Mouse (Mus musculus): ENCODE results near the gene Dynlt1a.
"Not testable (repeated sequence)": the region's sequence is repeated elsewhere in the genome, so short reads cannot be mapped to it uniquely, and the experiment has no call there.

Dynlt1a gene

DNA sequence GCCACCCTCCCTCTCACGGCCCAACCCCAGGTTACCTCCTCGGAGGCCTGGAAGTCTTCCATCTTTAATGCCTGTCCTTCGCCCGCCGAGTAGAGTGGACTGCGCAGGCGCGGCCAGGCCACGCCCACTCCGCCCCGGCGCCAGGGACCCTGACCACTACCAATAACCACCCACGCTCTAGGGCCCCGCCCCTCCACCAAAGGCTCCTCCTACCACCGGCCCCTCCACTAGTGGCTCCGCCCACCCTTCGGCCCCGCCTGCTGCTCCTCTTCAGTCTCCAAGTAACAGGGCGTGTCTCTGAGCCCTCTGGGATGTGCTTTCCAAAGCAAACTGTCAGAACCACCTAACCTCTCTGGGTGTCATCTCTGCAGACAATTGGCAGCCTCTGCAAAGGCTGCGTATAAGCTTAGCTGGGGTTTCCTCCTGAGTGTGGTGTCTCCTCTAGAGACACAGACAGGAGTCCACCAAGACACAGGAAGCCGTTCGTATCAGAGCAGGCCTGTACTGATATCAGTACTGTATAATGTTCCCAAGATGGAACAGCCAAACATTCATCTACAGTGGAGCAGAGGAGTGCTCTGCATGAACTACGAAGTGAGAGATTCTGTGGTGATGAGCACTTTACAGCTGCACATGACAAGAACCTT, at the start of gene Dynlt1a:
TSS of gene Dynlt1a (minus strand) at position 162 of the 647 bp plus-strand sequence.
- DNase-seq (ENCODE audit: low read depth), result peak; percentile 89

DNA sequence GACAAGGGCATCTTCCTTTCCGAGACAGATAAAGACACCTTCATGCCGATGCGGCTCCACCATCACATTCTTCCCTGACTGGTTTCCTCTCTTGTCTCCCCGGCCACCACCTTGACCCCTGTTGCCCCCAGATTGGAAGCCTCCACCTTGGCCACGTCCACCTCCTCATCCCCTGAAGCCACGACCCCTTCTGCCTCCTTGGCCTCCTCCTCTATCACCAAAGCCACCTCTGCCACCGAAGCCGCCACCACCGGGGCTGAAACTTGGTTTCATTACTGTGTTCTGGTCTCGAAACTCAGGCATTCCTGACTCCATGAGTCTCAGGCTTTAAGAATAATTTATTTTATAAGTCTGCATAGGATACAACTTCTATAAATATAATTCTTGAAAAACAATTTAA, 38.0 kb upstream of the Dynlt1a start:
- not testable (repeated sequence) for DNase-seq (ENCODE audit: low read depth)

DNA sequence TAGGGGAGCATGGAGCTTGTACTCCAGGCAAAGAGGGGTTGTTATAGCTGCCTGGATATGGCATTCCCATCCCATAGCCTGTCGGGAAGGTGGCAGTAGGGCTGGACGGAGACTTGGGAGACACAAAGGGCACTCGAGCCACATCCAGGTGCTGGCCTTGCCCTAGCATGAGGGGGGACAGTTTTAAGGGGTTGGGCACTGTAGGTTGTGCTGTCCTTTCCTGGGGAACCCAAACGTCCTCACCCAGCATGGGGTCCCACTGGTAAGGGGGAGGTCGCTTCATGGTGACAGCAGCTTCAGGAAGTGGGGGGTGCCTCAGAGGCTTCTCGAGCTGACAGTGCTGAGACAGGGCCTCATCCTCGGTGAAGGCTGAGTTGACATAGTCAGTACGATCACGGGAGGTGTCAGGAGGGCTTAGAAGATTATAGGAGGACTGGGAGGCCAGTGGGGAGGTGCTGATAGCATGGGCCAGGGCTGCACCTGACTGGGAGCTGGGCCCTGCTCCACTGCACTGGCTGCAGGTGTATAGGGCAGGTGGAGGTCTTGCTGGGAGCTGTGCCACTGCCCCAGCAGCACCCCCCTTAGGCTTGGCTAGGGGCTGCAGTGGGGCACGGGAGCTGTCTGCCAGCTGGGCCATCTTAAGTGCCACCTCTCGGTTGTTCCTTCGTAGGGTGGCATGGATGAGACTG, 25.4 kb upstream of the Dynlt1a start:
- not testable (repeated sequence) for DNase-seq (ENCODE audit: low read depth)

DNA sequence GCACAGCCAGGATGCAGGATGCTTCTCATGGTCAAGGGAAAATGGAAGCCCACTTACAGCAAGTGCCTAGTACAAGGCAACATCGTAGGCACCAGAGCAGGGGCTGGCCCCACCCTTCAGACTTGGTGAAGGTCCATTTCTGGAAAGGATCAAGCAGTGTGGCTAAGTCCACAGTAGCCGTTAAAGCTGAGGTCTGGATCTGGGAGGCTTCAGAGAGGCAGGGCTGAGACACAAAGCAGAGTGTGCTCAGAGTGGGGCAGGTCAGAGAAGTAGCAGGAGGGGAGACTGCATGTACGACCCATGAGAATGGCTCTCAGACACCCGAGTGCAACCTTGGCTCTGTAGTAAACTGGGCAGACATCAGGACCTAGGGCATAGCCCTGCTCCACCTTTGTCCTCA, 11.7 kb upstream of the Dynlt1a start:
- not testable (repeated sequence) for DNase-seq (ENCODE audit: low read depth)

DNA sequence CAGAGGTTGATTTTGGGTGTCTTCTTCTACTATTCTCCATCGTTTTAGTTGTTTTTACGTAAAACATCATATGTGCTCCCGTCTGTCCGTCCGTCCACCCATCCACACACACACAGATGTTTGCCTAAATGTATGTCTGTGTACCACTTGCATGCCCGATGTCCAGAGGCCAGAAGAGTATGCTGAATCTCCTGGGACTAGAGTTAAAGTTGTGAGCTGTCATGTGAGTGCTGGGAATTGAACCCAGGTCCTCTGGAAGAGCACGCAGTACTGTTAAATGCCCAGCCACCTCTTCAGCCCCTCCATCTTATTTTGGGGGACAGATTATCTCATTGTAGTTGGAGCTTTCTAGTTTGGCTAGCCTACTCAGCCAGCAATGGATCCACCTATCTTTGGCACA, 10.3 kb upstream of the Dynlt1a start:
- DNase-seq (ENCODE audit: low read depth), result not testable (repeated sequence)

DNA sequence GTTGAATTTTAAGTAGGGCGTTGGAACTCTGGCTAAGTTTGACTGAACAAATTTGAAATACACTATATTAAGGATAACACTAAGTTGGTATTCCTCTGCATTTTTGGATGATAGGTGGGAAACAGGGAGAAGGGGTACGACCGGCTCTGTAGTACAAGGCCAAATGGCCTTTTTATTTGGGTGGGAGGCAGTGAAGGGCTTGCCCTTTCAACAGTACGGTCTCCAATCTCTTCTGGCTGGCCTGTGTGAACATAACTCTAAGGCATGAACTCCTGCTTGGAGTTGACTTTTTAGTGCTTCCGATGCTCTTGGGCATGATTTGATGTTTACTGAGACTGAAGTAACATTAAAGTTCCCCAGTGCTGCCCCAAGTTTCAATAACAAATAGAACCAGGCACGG, 8.2 kb upstream of the Dynlt1a start:
- DNase-seq (ENCODE audit: low read depth), result not testable (repeated sequence)

DNA sequence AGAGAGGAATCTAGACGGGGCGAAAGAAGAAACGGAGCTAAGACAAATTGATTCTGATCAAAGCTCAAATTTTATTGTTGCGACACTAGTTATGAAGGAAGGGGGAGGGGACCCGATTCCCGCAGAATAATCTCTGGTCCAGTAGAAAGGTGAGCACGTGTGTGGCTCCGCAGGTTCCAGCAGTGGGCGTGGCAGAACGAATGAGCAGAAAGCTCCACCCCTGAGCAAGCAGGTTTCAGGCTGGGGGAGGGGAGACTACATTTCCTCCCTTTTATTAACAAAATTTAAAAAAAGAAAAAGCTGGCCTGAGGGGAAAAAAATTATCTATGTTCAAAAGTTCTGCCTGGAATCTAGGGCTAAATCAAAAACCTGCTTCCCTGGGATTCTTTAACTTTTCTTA, 7.7 kb upstream of the Dynlt1a start:
- not testable (repeated sequence) for DNase-seq (ENCODE audit: low read depth)

DNA sequence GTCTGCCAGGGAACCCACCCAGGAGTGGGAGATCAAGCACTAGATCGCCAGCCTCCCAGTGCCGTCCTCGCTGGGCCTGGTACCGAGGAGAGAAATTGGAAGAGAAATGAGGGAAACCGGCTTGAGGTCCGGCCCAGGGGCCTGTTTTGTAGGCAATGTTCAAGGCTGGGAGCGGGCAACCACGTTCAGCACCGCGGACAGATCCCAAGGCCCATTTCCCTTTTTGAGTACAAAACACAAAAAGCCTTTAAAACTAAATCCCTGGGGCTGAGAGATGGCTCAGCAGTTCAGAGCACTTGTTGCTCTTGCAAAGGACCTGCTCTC, 4.4 kb upstream of the Dynlt1a start:
- not testable (repeated sequence) for DNase-seq (ENCODE audit: low read depth)

DNA sequence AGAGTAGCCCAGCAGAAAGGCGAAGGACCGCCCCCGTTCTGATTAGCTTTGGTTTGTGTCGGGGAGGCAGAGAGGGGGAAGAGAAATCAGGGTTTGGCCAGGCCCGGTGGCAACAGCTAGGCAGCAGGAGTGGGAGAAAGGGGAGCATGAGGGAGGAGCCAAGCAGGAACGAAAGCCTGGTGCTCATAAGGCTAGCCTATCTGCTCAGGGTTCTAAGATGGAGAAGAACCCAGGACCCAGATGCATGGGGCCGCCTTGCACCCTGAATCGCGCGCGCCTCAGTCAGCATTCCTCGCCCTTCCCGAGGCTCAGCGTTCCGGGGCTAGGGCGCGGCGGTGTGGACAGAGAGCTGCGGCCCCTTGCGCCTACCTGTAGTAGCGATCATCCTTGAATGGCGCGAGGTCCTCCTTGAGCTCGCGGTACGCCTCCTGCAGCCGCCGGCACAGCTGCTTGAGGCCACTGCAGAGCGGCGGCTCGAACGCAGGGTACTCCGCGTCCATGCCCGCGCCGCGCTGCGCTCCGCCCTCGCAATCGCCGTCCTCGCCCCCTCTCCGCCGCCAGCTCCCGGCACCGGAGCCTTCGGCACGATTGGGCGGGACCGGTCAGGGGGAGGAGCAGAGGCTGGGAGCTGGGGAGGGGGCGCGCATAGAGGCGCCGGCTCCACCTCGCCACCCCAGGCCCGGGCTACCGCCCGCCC, 3.9 kb upstream of the Dynlt1a start:
- not testable (repeated sequence) for DNase-seq (ENCODE audit: low read depth)

DNA sequence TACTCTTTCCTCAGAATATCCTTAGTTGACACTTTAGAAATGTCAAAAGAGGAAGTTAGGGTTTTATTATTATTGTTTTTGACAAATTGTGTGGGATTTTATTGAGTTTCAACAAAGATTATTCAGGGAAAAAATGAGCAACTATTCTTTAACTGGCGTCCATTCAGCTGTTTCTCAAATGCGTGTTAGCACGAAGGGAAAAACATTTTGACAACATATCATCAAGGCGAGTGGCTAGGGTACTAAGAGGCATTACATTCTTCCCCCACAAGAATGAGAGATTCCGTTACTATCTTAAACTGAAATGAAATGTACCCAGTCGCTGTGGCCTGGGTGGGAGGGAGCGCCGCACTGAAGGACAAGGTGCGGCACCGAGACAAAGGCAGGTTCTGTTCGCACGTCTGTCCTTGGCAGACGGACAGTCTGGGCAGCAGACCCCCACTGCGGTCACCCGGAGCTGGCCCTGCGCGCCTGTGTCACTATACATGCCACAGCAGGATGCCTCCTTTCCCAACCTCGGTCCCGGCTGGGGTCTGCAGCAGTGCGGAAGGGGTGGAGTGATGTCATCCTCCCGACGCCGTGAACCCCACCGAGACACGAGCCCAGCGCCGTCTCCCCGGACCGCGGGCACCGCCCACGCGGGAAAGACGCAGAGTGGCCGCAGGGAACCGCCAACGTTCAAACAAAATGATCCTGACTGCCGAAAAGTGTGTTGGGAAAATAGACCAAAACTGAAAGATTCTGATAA, 747 bp downstream of the Dynlt1a start:
- DNase-seq (ENCODE audit: low read depth), result peak; percentile 13

DNA sequence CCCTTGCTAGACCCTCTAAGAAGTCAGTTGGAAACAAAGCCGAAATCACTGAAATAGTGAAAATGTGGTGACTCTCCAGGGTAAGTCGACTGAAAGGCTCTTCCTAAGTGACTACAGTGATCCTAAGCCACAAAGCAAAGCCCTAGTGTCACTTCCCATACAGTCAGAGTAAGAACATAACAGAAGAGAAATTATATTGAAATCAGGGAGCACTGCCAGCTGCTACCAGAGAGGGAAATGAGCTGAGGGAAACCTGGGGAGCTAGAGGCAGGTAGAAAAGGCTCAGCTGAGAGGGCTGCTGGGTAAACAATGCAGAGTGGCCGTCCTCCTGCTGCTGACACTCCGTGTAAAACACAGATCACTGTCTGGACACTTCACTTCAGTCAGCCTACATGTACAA, 1.6 kb downstream of the Dynlt1a start:
- not testable (repeated sequence) for DNase-seq (ENCODE audit: low read depth)

DNA sequence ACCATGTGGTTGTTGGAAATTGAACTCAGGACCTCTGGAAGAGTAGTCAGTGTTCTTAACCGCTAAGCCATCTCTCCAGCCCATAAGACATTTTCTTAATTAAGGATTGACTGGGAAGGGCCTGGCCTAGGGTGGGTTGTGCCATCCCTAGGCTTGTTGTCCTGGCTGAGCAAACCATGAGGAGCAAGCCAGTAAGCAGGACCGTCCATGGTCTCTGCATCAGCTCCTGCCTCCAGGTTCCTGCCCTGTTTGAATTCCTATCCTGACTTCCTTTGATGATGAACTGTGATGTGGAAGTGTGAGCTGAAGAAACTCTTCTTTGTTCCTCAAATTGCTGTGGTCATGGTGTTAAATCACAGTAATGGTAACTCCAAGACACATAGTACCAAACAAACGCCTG, 2.8 kb downstream of the Dynlt1a start:
- not testable (repeated sequence) for DNase-seq (ENCODE audit: low read depth)

DNA sequence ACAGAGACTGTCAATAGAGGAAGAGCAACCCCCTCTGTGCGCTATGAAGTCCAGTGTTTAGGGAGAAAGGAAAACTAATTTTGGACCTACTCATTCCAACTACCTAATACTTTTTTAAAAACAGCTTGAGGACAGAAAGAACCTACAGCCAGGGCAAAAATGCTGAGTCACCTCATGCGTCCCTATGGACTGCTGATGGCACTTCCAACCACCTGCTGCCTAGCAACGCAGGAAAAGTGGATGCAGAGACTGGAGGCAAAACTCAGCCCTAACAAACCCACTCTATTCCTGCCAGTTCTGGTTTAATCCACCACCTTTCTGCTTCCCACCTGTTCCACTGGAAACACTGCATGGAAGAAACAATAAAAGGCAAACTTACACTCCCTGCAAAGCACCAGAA, 4.5 kb downstream of the Dynlt1a start:
- DNase-seq (ENCODE audit: low read depth), result not testable (repeated sequence)

DNA sequence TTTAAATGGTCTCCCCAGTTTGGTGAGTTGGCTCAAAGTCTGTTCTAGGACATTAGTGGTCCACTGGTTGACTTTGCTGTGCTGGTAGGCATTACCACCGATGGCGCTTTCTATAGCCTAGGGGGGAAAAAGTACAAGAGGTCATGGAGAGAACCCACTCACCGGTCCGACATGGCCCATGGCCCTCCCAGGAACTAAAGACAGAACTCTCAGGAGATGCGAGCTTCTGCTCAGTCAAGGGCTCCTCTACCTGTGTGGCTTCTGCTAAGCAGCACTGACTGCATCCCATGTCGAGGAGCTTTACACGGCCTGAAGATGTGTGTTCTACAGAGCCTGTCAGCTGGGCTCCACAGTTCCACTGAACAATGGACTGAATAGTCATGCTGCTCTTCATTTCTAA, 5.6 kb downstream of the Dynlt1a start:
- not testable (repeated sequence) for DNase-seq (ENCODE audit: low read depth)

DNA sequence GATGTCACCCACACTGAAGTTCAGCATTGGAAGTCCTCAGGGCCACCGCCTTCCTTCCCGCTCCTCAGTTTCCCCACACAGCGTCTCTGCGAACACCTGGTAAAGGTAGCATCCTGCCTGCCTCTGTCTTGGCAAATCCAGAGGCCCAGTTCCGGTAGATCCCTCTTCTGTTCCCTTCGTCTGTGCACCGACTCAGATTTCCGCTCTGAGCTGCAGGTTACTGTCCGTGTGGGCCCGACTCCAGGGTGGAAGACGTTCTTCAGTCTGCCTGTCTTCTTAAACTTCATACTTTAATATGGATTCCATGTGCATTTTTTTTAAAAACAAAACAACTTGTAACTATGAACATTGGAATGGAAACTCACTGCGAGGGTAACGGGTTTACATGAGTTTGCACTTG, 10.8 kb downstream of the Dynlt1a start:
- DNase-seq (ENCODE audit: low read depth), result not testable (repeated sequence)

DNA sequence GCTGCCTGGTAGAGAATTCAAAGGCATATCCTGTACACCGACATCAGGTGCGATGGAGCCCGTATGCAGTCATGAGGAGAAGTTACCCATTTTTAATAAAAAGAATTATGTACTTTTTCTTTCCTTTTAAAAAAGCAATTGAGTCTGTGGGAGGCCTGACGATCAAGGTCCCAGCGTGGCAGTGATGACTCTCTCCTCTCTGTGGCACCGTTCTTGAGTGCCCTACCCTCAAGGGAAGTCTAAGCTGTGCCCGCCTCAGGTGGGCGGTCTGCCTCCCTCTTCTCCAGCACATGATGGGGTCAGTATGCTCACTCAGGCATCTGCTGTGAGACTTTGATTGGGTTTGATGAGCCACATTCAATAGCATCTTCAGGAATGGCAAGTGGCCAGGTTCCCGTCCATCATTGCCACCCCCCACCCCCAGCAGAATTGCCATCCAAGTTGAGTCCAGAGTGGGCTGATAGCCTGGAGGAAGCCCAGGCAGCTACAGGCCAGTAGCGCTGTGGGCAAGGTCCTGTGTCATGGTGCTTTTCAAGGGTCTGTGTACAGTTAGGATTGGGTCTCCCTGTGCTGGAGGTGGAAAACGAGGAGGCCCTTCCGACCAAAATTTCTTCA, 11.5 kb downstream of the Dynlt1a start:
- DNase-seq (ENCODE audit: low read depth), result not testable (repeated sequence)

DNA sequence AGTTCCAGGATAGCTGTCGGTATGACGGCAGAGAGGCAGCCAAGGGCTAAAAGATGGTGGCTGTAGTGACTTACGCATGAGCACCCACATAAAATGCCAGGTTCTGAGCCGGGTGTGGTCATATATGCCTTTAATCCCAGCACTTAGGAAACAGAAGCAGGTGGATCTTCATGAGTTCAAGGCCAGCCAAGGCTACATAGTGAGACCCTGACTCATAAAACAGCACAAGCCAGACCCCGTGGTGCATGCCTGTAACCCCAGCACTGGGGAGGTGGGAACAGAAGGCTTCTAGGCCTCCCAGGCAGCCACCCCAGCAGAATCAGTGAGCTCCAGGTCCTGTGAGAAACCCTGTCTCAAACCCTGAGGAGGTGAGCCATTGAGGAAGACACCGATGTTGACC, 12.4 kb downstream of the Dynlt1a start:
- DNase-seq (ENCODE audit: low read depth), result not testable (repeated sequence)

DNA sequence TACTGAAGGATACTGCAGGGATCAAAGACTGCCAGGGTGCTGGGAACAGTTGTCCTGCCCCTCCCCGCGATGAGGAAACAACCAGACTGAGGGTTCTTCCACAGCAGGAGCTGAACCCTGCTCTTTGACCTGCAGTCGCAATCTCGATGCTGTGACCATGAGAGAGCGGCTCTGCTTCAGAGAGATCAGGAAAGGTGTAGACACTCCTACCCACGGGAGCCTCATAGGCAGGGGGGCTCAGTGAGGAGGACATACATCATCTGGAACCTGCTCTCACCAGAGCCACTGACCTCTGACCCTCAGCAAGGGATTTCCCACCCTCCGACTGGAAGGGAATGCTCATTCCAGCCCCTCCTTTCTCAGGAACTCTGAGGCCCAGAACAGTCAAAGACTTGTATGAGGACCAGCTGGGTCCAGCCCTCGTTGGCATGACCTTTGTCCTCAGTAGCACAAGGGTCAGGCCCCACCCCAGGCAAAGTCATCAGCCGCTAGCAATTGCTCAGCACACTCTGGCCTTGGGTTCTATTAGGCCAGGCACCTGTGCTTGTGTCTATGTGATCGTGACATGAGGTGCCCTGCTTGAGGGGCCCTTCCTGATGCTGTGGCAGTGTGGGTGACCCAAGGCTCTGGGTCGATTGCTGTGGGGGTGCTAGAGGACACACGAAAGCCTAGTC, 17.0 kb downstream of the Dynlt1a start:
- not testable (repeated sequence) for DNase-seq (ENCODE audit: low read depth)

DNA sequence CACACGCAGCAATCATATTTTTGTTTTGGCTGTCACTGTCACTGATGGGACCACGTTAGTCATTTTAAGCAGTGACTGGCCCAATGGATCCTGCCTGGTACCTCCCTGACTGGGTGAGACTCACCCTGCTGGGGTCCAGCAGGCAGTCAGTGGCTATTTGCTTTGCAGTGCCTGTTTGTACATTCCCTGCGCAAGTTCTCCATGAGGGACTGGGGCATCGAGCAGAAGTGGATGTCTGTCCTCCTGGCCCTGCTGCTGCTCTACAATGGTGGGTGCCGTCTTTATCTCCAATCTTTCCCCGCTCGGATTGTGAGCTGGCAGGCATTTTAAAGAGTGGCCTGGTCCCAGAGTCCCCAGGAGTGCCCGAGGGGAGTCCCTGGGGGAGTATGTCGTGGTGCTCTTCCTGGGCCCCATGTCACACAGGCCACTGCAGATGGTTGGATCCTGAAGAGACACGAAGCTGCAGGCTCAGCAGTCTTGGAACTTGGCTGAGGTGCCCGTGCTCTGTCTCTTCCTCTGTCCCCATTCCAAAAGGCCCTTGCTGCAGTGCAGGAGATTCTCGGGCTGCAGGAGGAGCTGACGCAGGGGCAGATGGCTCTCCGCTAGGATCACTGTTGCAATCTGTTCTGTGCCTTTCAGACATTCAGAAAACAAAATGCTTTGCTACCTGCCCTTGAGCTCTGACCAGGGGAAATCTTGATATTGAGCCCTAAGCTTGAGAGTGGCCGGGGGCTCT, 20.1 kb downstream of the Dynlt1a start:
- not testable (repeated sequence) for DNase-seq (ENCODE audit: low read depth)

DNA sequence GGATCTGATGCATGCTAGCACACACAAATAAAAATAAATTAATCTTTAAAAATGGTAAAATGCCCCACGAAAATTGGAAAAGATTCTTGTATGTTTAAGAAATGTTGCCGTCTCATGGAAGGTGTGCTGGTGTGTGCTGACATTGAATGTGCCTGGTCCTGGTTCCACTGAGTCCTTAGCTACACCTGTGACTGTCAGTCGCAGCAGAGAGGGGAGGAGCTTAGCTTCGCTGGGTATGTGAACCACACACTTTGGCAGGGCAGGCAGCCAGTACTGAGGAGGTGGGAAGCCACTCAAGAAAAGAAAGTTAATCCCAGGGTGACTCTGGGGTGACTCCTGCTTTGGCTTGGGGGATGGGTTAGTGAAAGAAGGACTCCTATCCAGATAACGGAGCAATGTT, 23.4 kb downstream of the Dynlt1a start:
- DNase-seq (ENCODE audit: low read depth), result not testable (repeated sequence)

DNA sequence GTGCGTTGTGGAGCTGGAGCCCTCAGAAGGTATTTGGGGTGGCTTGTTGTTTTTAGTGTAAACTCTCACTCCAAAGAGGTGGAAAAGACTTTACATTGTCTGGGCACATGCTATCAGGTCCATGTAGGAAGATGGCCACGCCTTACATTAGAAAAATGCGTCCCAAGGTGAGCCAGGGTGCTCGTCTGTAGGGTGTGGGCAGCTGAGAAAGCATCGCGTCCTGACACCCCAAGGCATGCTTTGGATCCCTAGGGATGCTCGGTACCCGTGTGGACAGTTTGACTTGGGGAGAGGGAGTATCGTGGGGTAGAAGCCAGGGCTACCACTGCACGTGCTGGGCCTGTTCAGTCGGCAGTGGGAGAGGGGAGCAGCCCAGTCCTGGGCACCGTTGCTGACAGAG, 28.3 kb downstream of the Dynlt1a start:
- not testable (repeated sequence) for DNase-seq (ENCODE audit: low read depth)

All from naive thymus-derived CD4-positive, alpha-beta T cell, adult 2 months (primary cell).